Mouse (Mus musculus): ENCODE results near the gene Dcaf7. TPM values are rescaled to one million over a fixed set of nuclear protein-coding genes. Genes with fewer than 3 reads are reported as not detected.
"Not testable (repeated sequence)": the region's sequence is repeated elsewhere in the genome, so short reads cannot be mapped to it uniquely, and the experiment has no call there.

The Dcaf7 gene
- polyA plus RNA-seq, 1 experiment = 66.7 TPM

DNA sequence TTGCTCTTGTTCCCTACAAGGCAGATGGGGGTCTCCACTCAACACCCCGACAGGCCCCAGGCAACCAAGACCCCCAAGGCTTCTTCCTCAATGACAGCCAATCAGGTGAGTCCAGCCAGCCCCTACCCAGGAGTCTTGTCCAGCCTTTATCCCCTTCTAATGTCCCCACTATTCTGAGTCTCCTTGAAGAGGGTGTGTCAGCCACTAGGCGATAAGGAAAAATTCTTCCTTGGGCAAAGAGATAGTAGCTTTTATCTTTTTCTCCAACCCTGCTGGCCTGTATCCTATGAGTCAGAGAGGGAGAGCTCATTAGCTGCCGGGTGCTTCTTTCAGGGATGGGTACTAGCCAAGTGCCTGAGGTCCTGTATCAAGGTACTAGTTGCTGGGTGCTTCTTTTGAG lies 10.9 kb upstream of the Dcaf7 start:
- Histone ChIP-seq H3K27ac (ENCODE audit: control insufficient read depth, insufficient read depth, low read depth, low read length) (no peak overlapping the region), H3K27me3 (ENCODE audit: control insufficient read depth, insufficient read depth, low read length) (no peaks in the 10 kb centered on the region), H3K4me1 (ENCODE audit: control insufficient read depth, insufficient read depth, low read length) (no peaks in the 10 kb centered on the region), H3K36me3 (ENCODE audit: control insufficient read depth, insufficient read depth, low read length) (no peaks in the 10 kb centered on the region), H3K4me3 (ENCODE audit: control insufficient read depth, low read depth, low read length) (no peak overlapping the region)
- TF ChIP-seq CTCF (IDR thresholded peaks at IDR 0.05; ENCODE audit: control insufficient read depth, insufficient read depth, insufficient replicate concordance, low read depth, low read length) = no peak
- TF ChIP-seq POLR2A (IDR thresholded peaks at IDR 0.05; ENCODE audit: control insufficient read depth, low read depth, low read length) = no peak

DNA sequence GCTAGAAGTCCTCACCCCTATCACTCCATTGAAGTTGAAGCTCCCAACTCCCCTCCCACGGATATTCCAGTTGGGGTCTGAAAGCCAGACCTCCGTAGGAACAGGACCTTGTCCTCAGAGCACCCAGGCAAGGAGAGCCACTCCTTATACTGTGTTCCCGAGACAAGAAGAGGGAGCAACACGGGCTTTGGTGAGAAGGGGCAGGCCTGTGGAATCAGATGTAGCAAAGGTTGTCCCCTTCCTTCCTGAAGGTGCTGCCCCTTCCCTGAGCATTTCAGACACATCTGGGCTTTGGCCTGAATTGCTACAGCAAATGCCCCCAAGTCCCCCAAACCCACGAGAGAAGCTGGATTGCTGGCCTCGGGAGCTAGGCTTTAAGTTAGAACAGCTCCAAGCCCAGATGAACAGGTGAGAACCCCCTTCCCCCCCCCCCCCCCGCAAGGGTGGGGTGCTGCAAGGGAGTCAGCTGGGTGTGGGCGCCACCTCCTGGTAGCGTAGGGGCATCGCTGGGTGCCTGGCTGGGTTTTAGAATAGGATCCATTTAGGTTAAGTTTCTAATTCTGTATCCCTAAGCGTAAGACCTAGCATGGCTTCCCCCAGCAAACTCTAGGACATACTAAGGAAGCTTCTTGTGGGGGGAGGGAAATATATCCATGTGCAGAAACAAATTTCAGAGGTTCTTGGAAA lies 10.1 kb upstream of the Dcaf7 start:
- Histone ChIP-seq H3K4me3 (ENCODE audit: control insufficient read depth, low read depth, low read length) (no peak overlapping the region), H3K36me3 (ENCODE audit: control insufficient read depth, insufficient read depth, low read length) (no peaks in the 10 kb centered on the region), H3K27me3 (ENCODE audit: control insufficient read depth, insufficient read depth, low read length) (no peaks in the 10 kb centered on the region), H3K4me1 (ENCODE audit: control insufficient read depth, insufficient read depth, low read length) (no peaks in the 10 kb centered on the region), H3K27ac (ENCODE audit: control insufficient read depth, insufficient read depth, low read depth, low read length) (no peak overlapping the region)
- TF ChIP-seq CTCF (IDR thresholded peaks at IDR 0.05; ENCODE audit: control insufficient read depth, insufficient read depth, insufficient replicate concordance, low read depth, low read length) (peak; percentile 48; the same call in 1 of the 2 replicates), POLR2A (IDR thresholded peaks at IDR 0.05; ENCODE audit: control insufficient read depth, low read depth, low read length) (no peak)

DNA sequence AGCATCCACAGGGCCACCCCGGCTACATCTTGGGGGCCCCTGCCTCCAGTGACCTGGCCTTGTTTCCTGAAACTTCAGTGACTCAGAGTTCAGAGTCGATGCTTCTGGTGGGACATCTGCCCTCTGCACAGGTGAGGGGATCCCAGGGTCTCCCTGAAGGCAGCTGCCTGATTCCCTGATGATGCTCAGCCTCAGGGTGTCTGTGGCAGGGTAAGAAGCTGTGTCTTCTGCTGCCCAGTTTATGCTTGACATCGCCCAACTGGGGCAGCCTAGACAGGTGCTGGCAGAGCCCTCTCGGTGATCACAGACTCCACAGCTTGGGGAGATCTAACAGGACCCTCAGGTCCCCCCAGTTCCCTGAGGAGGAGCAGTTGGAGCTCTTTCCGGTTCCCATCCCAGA lies 9.1 kb upstream of the Dcaf7 start:
- Histone ChIP-seq H3K27me3 (ENCODE audit: control insufficient read depth, insufficient read depth, low read length) (no peaks in the 10 kb centered on the region), H3K36me3 (ENCODE audit: control insufficient read depth, insufficient read depth, low read length) (no peaks in the 10 kb centered on the region), H3K4me1 (ENCODE audit: control insufficient read depth, insufficient read depth, low read length) (no peaks in the 10 kb centered on the region), H3K27ac (ENCODE audit: control insufficient read depth, insufficient read depth, low read depth, low read length) (no peak overlapping the region), H3K4me3 (ENCODE audit: control insufficient read depth, low read depth, low read length) (no peak overlapping the region)
- TF ChIP-seq CTCF (IDR thresholded peaks at IDR 0.05; ENCODE audit: control insufficient read depth, insufficient read depth, insufficient replicate concordance, low read depth, low read length) = no peak
- TF ChIP-seq POLR2A (IDR thresholded peaks at IDR 0.05; ENCODE audit: control insufficient read depth, low read depth, low read length) = no peak

DNA sequence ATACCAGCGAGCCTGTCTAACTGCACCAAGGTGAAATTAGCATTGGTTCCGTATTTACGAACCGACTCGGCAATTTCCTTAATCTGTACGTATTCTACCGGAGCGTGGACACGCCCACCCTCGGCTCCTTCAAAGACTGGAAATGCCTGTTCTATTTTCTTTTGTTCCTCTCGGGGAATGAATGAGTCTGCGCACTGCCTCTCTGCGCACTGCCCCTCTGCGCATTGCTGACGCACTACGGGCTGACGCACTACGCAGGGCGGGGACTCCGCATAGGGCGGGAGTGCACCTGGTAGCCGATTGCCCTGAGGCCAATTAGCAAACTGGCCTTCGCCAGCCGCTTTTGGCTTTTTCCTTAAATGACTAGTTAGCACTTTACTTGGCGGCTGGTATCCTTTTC lies 4.6 kb upstream of the Dcaf7 start:
- H3K36me3 ChIP-seq (ENCODE audit: control insufficient read depth, insufficient read depth, low read length); H3K4me3 ChIP-seq (ENCODE audit: control insufficient read depth, low read depth, low read length); H3K27me3 ChIP-seq (ENCODE audit: control insufficient read depth, insufficient read depth, low read length); H3K4me1 ChIP-seq (ENCODE audit: control insufficient read depth, insufficient read depth, low read length); H3K27ac ChIP-seq (ENCODE audit: control insufficient read depth, insufficient read depth, low read depth, low read length): not testable (repeated sequence)

DNA sequence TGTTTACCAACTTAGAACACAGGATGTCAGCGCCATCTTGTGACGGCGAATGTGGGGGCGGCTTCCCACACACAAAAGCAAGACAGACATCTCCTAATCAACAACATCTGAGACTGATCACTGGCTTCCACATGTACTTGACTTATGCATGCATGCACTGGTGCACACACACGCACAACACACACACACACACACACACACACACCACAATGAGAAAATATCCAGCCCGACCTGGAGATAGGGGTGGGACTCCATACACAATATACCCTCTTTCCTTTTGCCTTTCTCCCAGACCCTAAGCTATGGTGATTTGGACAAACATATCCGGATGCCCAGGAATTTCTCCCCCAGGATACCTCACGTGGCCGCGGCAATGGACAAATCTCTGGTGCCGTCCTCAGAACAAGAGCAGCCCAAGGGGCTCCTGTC lies 3.2 kb upstream of the Dcaf7 start:
- no peak for TF ChIP-seq CTCF (IDR thresholded peaks at IDR 0.05; ENCODE audit: control insufficient read depth, insufficient read depth, insufficient replicate concordance, low read depth, low read length)
- no peak overlapping the region for H3K4me3 ChIP-seq (ENCODE audit: control insufficient read depth, low read depth, low read length)
- H3K36me3 ChIP-seq (ENCODE audit: control insufficient read depth, insufficient read depth, low read length) = peaks cover 2% of the 10 kb centered on the region; the same call in 1 of the 2 replicates
- H3K27me3 ChIP-seq (ENCODE audit: control insufficient read depth, insufficient read depth, low read length) = no peaks in the 10 kb centered on the region
- no peaks in the 10 kb centered on the region; the same call in none of the 2 replicates for H3K4me1 ChIP-seq (ENCODE audit: control insufficient read depth, insufficient read depth, low read length)
- H3K27ac ChIP-seq (ENCODE audit: control insufficient read depth, insufficient read depth, low read depth, low read length) = peak overlapping the region; percentile 50; the same call in 1 of the 2 replicates

DNA sequence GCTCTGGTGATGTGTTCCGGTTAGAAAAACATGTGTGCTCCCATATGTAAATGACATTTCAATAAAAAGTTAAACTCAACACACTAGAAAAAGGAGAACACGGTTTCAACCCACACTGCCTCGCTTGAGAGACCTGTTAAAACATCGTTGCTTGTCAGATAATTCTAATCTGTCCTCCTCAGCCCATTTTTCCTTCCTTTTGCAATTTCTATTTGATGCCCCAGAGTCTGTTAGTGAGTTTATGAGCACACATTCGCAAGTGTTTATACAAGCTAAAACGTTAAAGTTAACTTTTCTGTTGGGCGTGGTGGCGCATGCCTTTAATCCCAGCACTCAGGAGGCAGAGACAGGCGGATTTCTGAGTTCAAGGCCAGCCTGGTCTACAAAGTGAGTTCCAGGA lies 1.7 kb upstream of the Dcaf7 start:
- Histone ChIP-seq H3K27ac (ENCODE audit: control insufficient read depth, insufficient read depth, low read depth, low read length) (no peak overlapping the region), H3K36me3 (ENCODE audit: control insufficient read depth, insufficient read depth, low read length) (peaks cover 2% of the 10 kb centered on the region; the same call in 1 of the 2 replicates), H3K4me3 (ENCODE audit: control insufficient read depth, low read depth, low read length) (no peak overlapping the region), H3K27me3 (ENCODE audit: control insufficient read depth, insufficient read depth, low read length) (no peaks in the 10 kb centered on the region), H3K4me1 (ENCODE audit: control insufficient read depth, insufficient read depth, low read length) (no peaks in the 10 kb centered on the region; the same call in none of the 2 replicates)
- TF ChIP-seq CTCF (IDR thresholded peaks at IDR 0.05; ENCODE audit: control insufficient read depth, insufficient read depth, insufficient replicate concordance, low read depth, low read length) (no peak), POLR2A (IDR thresholded peaks at IDR 0.05; ENCODE audit: control insufficient read depth, low read depth, low read length) (no peak)

DNA sequence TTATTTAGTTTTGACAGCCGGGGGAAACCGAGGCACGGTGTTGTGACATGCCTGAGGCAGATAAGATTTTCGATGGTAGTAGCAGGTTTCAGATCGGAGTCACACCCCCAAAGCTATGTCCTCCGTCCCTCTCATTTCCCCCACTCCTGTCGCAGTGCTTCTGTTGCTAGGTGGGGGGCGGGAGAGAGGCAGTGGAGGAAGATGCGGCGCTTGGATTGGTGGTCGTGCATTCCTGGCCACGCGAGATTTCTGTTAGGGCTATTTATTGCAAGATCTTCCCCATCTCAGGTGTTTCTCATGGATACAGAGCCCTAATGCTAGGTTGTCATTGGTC lies 713 bp downstream of the Dcaf7 start:
- Histone ChIP-seq H3K4me3 (ENCODE audit: control insufficient read depth, low read depth, low read length) (peak overlapping the region; percentile 87), H3K36me3 (ENCODE audit: control insufficient read depth, insufficient read depth, low read length) (peaks cover 2% of the 10 kb centered on the region; the same call in 1 of the 2 replicates), H3K27ac (ENCODE audit: control insufficient read depth, insufficient read depth, low read depth, low read length) (peak overlapping the region; percentile 79), H3K27me3 (ENCODE audit: control insufficient read depth, insufficient read depth, low read length) (no peaks in the 10 kb centered on the region), H3K4me1 (ENCODE audit: control insufficient read depth, insufficient read depth, low read length) (no peaks in the 10 kb centered on the region; the same call in none of the 2 replicates)
- TF ChIP-seq CTCF (IDR thresholded peaks at IDR 0.05; ENCODE audit: control insufficient read depth, insufficient read depth, insufficient replicate concordance, low read depth, low read length) (no peak), POLR2A (IDR thresholded peaks at IDR 0.05; ENCODE audit: control insufficient read depth, low read depth, low read length) (no peak)

DNA sequence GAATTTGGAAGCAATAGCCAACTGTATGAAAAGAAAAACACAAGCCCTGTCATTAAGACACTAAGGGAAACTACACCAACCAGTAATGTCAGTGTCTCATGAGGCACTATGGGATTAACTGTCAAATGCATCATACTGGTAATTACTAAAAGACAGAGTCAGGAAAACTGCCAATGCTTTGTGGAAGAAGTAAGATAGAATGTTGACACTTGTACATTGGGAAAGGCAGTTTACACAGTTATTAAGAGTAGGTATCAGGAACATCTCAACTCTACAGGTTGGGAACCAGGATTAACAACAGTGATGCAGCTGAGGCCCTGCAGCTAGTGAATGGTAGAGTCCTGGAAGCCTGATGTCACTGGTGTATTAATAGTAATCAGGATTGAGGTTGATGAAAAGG lies 7.7 kb downstream of the Dcaf7 start:
- Histone ChIP-seq H3K27me3 (ENCODE audit: control insufficient read depth, insufficient read depth, low read length) (no peaks in the 10 kb centered on the region), H3K4me1 (ENCODE audit: control insufficient read depth, insufficient read depth, low read length) (no peaks in the 10 kb centered on the region; the same call in 1 of the 2 replicates), H3K27ac (ENCODE audit: control insufficient read depth, insufficient read depth, low read depth, low read length) (no peak overlapping the region), H3K4me3 (ENCODE audit: control insufficient read depth, low read depth, low read length) (no peak overlapping the region), H3K36me3 (ENCODE audit: control insufficient read depth, insufficient read depth, low read length) (peaks cover 3% of the 10 kb centered on the region)
- TF ChIP-seq CTCF (IDR thresholded peaks at IDR 0.05; ENCODE audit: control insufficient read depth, insufficient read depth, insufficient replicate concordance, low read depth, low read length) (no peak), POLR2A (IDR thresholded peaks at IDR 0.05; ENCODE audit: control insufficient read depth, low read depth, low read length) (no peak)

Data from testis, adult 2 months (tissue).